Mouse (Mus musculus): ENCODE data around the gene Klf9. TPM values are rescaled to one million over a fixed set of nuclear protein-coding genes. Genes with fewer than 3 reads are reported as not detected.

The Klf9 gene
- 70.7 and 71.1 TPM in 2 replicates for total RNA-seq (2014; fragmentation: Nextera tagmentation)
- total RNA-seq (2017) = 28.7 and 32.4 TPM in 2 replicates
- polyA plus RNA-seq (2012) = 21.1 and 21.2 TPM in 2 replicates

GRCm38 (mm10) chr19:23140689-23141317 is at the start of gene Klf9:
Klf9 (plus strand) TSS chr19:23141226.
- Histone ChIP-seq H3K36me3 (replicated peaks) (peaks cover 20% of the 10 kb centered on the region), H3K4me3 (ENCODE audit: low read depth, low read length) (peak within 1 kb of the TSS; percentile 93), H3K9me3 (replicated peaks) (no peaks in the 10 kb centered on the region), H3K4me1 (ENCODE audit: insufficient read depth, low read depth, low read length) (peaks cover 51% of the 10 kb centered on the region), H3K27me3 (ENCODE audit: insufficient read depth, low read length) (no peaks in the 10 kb centered on the region)
- no peak for TF ChIP-seq TAL1 (conservative IDR thresholded peaks at IDR 0.05; ENCODE audit: low read depth, low read length)
- TF ChIP-seq GATA2 (IDR thresholded peaks at IDR 0.05; ENCODE audit: borderline replicate concordance, low read depth, low read length) = no peak
- no peak for TF ChIP-seq CTCF (IDR thresholded peaks at IDR 0.05; ENCODE audit: low read depth, low read length)
- no peak for TF ChIP-seq POLR2AphosphoS5 (IDR thresholded peaks at IDR 0.05; ENCODE audit: insufficient replicate concordance, low read depth, low read length)
- TF ChIP-seq GATA1 (IDR thresholded peaks at IDR 0.05; ENCODE audit: borderline replicate concordance, low read length) = no peak
- DNase-seq (ENCODE audit: low spot score) = peak; percentile 99
- peak; percentile 81 for ATAC-seq (ENCODE audit: extremely low read depth, insufficient number of reproducible peaks, low FRiP score, poor library complexity, severe bottlenecking)

GRCm38 (mm10) chr19:23091586-23091985 is 49.4 kb upstream of the Klf9 start:
- TF ChIP-seq POLR2AphosphoS5 (IDR thresholded peaks at IDR 0.05; ENCODE audit: insufficient replicate concordance, low read depth, low read length) = no peak
- no peak for TF ChIP-seq GATA1 (IDR thresholded peaks at IDR 0.05; ENCODE audit: borderline replicate concordance, low read length)
- no peak for TF ChIP-seq TAL1 (conservative IDR thresholded peaks at IDR 0.05; ENCODE audit: low read depth, low read length)
- H3K27me3 ChIP-seq (ENCODE audit: insufficient read depth, low read length) = peaks cover 6% of the 10 kb centered on the region; the same call in 1 of the 2 replicates
- H3K4me1 ChIP-seq (ENCODE audit: insufficient read depth, low read depth, low read length) = no peaks in the 10 kb centered on the region
- H3K4me3 ChIP-seq (ENCODE audit: low read depth, low read length) = no peak overlapping the region
- no peak for DNase-seq (ENCODE audit: low spot score)
- ATAC-seq (ENCODE audit: extremely low read depth, insufficient number of reproducible peaks, low FRiP score, poor library complexity, severe bottlenecking) = no peak
- no peaks in the 10 kb centered on the region for H3K9me3 ChIP-seq (replicated peaks)
- no peaks in the 10 kb centered on the region for H3K36me3 ChIP-seq (replicated peaks)

DNA sequence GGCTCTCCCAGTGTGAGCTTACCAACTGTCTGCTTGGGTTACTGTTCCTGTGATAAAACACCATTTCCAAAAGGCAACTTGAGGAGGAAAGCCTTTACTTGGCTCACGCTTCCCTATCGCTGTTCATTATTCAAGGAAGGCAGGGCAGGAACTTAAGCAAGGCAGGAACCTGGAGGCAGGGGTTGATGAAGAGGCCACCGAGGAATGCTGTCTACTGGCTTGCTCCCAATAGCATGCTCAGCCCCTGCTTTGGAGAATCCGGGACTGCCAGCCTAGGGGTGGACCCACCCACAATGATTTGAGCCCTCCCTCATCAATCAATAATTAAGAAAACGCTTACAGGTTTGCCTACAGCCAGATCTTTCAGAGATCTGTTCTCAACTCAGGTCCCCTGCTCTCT is 47.5 kb upstream of the Klf9 start:
- H3K36me3 ChIP-seq (replicated peaks) = no peaks in the 10 kb centered on the region
- no peak for TF ChIP-seq CTCF (IDR thresholded peaks at IDR 0.05; ENCODE audit: low read depth, low read length)
- TF ChIP-seq GATA1 (IDR thresholded peaks at IDR 0.05; ENCODE audit: borderline replicate concordance, low read length) = no peak
- TF ChIP-seq TAL1 (conservative IDR thresholded peaks at IDR 0.05; ENCODE audit: low read depth, low read length) = no peak
- no peak for TF ChIP-seq GATA2 (IDR thresholded peaks at IDR 0.05; ENCODE audit: borderline replicate concordance, low read depth, low read length)
- TF ChIP-seq POLR2AphosphoS5 (IDR thresholded peaks at IDR 0.05; ENCODE audit: insufficient replicate concordance, low read depth, low read length) = no peak
- H3K27me3 ChIP-seq (ENCODE audit: insufficient read depth, low read length) = peaks cover 9% of the 10 kb centered on the region
- H3K4me3 ChIP-seq (ENCODE audit: low read depth, low read length) = no peak overlapping the region
- DNase-seq (ENCODE audit: low spot score) (no peak), ATAC-seq (ENCODE audit: extremely low read depth, insufficient number of reproducible peaks, low FRiP score, poor library complexity, severe bottlenecking) (no peak)
- no peaks in the 10 kb centered on the region for H3K4me1 ChIP-seq (ENCODE audit: insufficient read depth, low read depth, low read length)
- no peaks in the 10 kb centered on the region for H3K9me3 ChIP-seq (replicated peaks)

GRCm38 (mm10) chr19:23094906-23095305 is 46.1 kb upstream of the Klf9 start:
- Histone ChIP-seq H3K27me3 (ENCODE audit: insufficient read depth, low read length) (peaks cover 12% of the 10 kb centered on the region), H3K36me3 (replicated peaks) (no peaks in the 10 kb centered on the region), H3K9me3 (replicated peaks) (no peaks in the 10 kb centered on the region), H3K4me3 (ENCODE audit: low read depth, low read length) (no peak overlapping the region), H3K4me1 (ENCODE audit: insufficient read depth, low read depth, low read length) (no peaks in the 10 kb centered on the region)
- DNase-seq (ENCODE audit: low spot score) (no peak), ATAC-seq (ENCODE audit: extremely low read depth, insufficient number of reproducible peaks, low FRiP score, poor library complexity, severe bottlenecking) (no peak)
- no peak for TF ChIP-seq GATA2 (IDR thresholded peaks at IDR 0.05; ENCODE audit: borderline replicate concordance, low read depth, low read length)
- no peak for TF ChIP-seq TAL1 (conservative IDR thresholded peaks at IDR 0.05; ENCODE audit: low read depth, low read length)
- no peak for TF ChIP-seq POLR2AphosphoS5 (IDR thresholded peaks at IDR 0.05; ENCODE audit: insufficient replicate concordance, low read depth, low read length)
- TF ChIP-seq CTCF (IDR thresholded peaks at IDR 0.05; ENCODE audit: low read depth, low read length) = no peak
- no peak for TF ChIP-seq GATA1 (IDR thresholded peaks at IDR 0.05; ENCODE audit: borderline replicate concordance, low read length)

DNA sequence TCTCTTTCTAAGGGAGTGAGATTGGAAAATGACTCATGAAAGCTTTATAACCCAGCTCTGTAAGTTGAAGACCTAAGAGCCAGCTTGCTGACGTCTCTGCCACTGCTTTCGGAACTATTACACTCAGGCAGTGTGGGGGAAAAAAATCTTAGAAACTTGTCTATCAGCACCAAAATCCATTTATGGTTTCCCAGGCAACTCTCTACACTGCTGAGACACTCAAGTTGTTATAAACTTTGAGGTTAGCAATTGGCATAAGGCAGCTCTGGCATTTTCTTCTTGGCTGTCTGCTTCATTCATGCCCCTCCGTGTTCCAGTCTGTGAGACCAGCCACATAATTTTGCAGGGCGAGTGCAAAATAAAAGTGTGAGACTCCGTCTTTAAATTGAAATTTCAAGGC is 34.2 kb upstream of the Klf9 start:
- Histone ChIP-seq H3K36me3 (replicated peaks) (no peaks in the 10 kb centered on the region), H3K4me3 (ENCODE audit: low read depth, low read length) (no peak overlapping the region), H3K4me1 (ENCODE audit: insufficient read depth, low read depth, low read length) (no peaks in the 10 kb centered on the region), H3K27me3 (ENCODE audit: insufficient read depth, low read length) (peaks cover 14% of the 10 kb centered on the region; the same call in 1 of the 2 replicates), H3K9me3 (replicated peaks) (no peaks in the 10 kb centered on the region)
- TF ChIP-seq TAL1 (conservative IDR thresholded peaks at IDR 0.05; ENCODE audit: low read depth, low read length) = no peak
- TF ChIP-seq GATA2 (IDR thresholded peaks at IDR 0.05; ENCODE audit: borderline replicate concordance, low read depth, low read length) = no peak
- no peak for TF ChIP-seq CTCF (IDR thresholded peaks at IDR 0.05; ENCODE audit: low read depth, low read length)
- TF ChIP-seq GATA1 (IDR thresholded peaks at IDR 0.05; ENCODE audit: borderline replicate concordance, low read length) = no peak
- TF ChIP-seq POLR2AphosphoS5 (IDR thresholded peaks at IDR 0.05; ENCODE audit: insufficient replicate concordance, low read depth, low read length) = no peak
- ATAC-seq (ENCODE audit: extremely low read depth, insufficient number of reproducible peaks, low FRiP score, poor library complexity, severe bottlenecking) (no peak), DNase-seq (ENCODE audit: low spot score) (no peak)

- DNase-seq (ENCODE audit: low spot score) = no peak
- no peaks in the 10 kb centered on the region for H3K9me3 ChIP-seq (replicated peaks)
- no peaks in the 10 kb centered on the region for H3K4me1 ChIP-seq (ENCODE audit: insufficient read depth, low read depth, low read length)
- TF ChIP-seq TAL1 (conservative IDR thresholded peaks at IDR 0.05; ENCODE audit: low read depth, low read length) (no peak), POLR2AphosphoS5 (IDR thresholded peaks at IDR 0.05; ENCODE audit: insufficient replicate concordance, low read depth, low read length) (no peak), CTCF (IDR thresholded peaks at IDR 0.05; ENCODE audit: low read depth, low read length) (no peak), GATA1 (IDR thresholded peaks at IDR 0.05; ENCODE audit: borderline replicate concordance, low read length) (no peak), GATA2 (IDR thresholded peaks at IDR 0.05; ENCODE audit: borderline replicate concordance, low read depth, low read length) (no peak)
- peaks cover 14% of the 10 kb centered on the region; the same call in 1 of the 2 replicates for H3K27me3 ChIP-seq (ENCODE audit: insufficient read depth, low read length)
- H3K36me3 ChIP-seq (replicated peaks) = no peaks in the 10 kb centered on the region
- H3K4me3 ChIP-seq (ENCODE audit: low read depth, low read length) = no peak overlapping the region
- no peak for ATAC-seq (ENCODE audit: extremely low read depth, insufficient number of reproducible peaks, low FRiP score, poor library complexity, severe bottlenecking)
Observed at GRCm38 (mm10) chr19:23107335-23107734, 33.7 kb upstream of the Klf9 start.

All from G1E (cell line).